Mouse (Mus musculus): ENCODE data around the gene Timm22.

- TF ChIP-seq CTCF (IDR thresholded peaks at IDR 0.05; ENCODE audit: insufficient read depth, low read depth, low read length) = no peak
- TF ChIP-seq POLR2A (IDR thresholded peaks at IDR 0.05; ENCODE audit: insufficient read depth, low read depth, low read length) = no peak
These were observed 43.4 kb downstream of the Timm22 start for GRCm38 (mm10) chr11:76450202-76450561.
